Mouse (Mus musculus): Measurements from ENCODE around the gene E130311K13Rik. TPM values are rescaled to one million over a fixed set of nuclear protein-coding genes. Genes with fewer than 3 reads are reported as not detected.

The E130311K13Rik gene
- polyA plus RNA-seq, 1 experiment from 2014 or later = 25.0 TPM

GRCm38 (mm10) chr3:63896303-63896702, 33.0 kb downstream of the E130311K13Rik start:
- CTCF ChIA-PET = interaction anchor here (0.8 to 1.9 kb wide), 5 partner anchors 8 to 27 kb away, joined by 3 to 4 read pairs (median 4); no protein-coding TSS in a partner anchor
- no peak for TF ChIP-seq CTCF (IDR thresholded peaks at IDR 0.05)
- no peak for DNase-seq (ENCODE audit: low read depth, low spot score)
- in situ Hi-C loops (cut with MboI; ENCODE audit: low pct_unique_long_range_greater_than_20kb) = loop anchor here (25.0 kb wide), 1 partner anchor 584 kb away; no protein-coding TSS in a partner anchor
- ATAC-seq = no peak
- no peaks in the 10 kb centered on the region for H3K27me3 ChIP-seq
- POLR2A ChIA-PET = interaction anchor here (0.6 kb wide), 1 partner anchor 34 kb away, joined by 4 read pairs; no protein-coding TSS in a partner anchor

DNA sequence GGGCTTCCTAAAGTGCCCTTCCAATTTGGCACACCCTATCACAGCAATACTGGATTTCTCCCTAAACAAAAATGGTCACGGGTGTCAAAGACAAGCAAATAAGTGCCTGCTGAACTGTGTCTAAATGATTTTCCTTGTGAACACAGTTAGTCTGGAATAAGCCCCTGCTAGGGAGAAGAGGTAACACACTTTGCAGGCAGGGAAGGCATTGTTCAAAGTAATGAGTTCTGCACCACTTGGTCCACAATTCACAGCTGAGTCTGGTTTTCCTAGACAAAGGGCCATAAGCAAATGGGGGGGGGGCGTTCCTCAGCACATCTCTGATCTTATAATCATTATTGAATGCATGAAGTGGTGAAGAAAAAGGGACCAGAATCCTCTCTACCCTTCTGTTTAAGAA, 33.5 kb downstream of the E130311K13Rik start:
- ATAC-seq (no peak), DNase-seq (ENCODE audit: low read depth, low spot score) (no peak)
- in situ Hi-C loops (cut with MboI; ENCODE audit: low pct_unique_long_range_greater_than_20kb) = loop anchor here (25.0 kb wide), 1 partner anchor 583 kb away; no protein-coding TSS in a partner anchor
- ChIA-PET CTCF (interaction anchor here (0.8 to 1.9 kb wide), 5 partner anchors 8 to 27 kb away, joined by 3 to 4 read pairs (median 4); no protein-coding TSS in a partner anchor), POLR2A (interaction anchor here (0.6 kb wide), 1 partner anchor 35 kb away, joined by 4 read pairs; no protein-coding TSS in a partner anchor)
- no peak for TF ChIP-seq CTCF (IDR thresholded peaks at IDR 0.05)
- no peaks in the 10 kb centered on the region for H3K27me3 ChIP-seq

- DNase-seq (ENCODE audit: low read depth, low spot score) = peak; percentile 77
These were observed 35.6 kb downstream of the E130311K13Rik start for GRCm38 (mm10) chr3:63893677-63894076.

GRCm38 (mm10) chr3:63892154-63892553, 37.1 kb downstream of the E130311K13Rik start:
- DNase-seq (ENCODE audit: low read depth, low spot score) (no peak), ATAC-seq (no peak)
- TF ChIP-seq CTCF (IDR thresholded peaks at IDR 0.05) = no peak
- in situ Hi-C loops (cut with MboI; ENCODE audit: low pct_unique_long_range_greater_than_20kb) = loop anchor here (25.0 kb wide), 1 partner anchor 580 kb away; no protein-coding TSS in a partner anchor
- CTCF ChIA-PET = interaction anchor here (0.8 to 4.1 kb wide), 7 partner anchors 8 to 296 kb away, joined by 3 to 27 read pairs (median 3); no protein-coding TSS in a partner anchor
- POLR2A ChIA-PET = interaction anchor here (0.7 to 1.3 kb wide), 3 partner anchors 12 to 172 kb away, joined by 3 to 5 read pairs (median 4); no protein-coding TSS in a partner anchor
- H3K27me3 ChIP-seq = no peaks in the 10 kb centered on the region

More at GRCm38 (mm10) chr3:63893677-63894076, 35.6 kb downstream of the E130311K13Rik start:
- peak; percentile 83 for ATAC-seq
- CTCF ChIA-PET = interaction anchor here (0.8 to 4.1 kb wide), 5 partner anchors 15 to 1369 kb away, joined by 3 to 27 read pairs (median 8); no protein-coding TSS in a partner anchor
- in situ Hi-C loops (cut with MboI; ENCODE audit: low pct_unique_long_range_greater_than_20kb) = loop anchor here (25.0 kb wide), 1 partner anchor 581 kb away; no protein-coding TSS in a partner anchor
- POLR2A ChIA-PET = interaction anchor here (0.6 kb wide), 1 partner anchor 66 kb away, joined by 5 read pairs; no protein-coding TSS in a partner anchor
- H3K27me3 ChIP-seq = no peaks in the 10 kb centered on the region
- no peak for TF ChIP-seq CTCF (IDR thresholded peaks at IDR 0.05)

DNA sequence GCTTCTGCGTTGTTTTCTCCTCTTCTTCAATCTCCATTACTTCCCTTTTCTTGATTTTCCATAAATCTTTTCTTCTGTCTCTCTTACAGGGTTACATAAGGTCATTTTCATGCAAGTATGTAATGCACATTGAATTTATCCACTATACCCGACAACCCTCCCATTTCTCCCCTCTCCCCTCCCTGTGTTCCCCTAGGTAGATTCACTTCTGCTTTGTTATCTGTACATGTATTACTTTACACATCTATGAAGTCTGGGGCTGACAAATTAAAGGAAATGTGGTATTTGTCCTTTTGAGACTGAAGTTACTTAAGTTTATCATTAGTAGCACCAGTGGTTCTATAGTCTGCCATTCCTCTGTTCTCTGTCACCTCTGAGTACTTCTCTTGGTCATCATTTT, 48.2 kb downstream of the E130311K13Rik start:
- ATAC-seq (no peak), DNase-seq (ENCODE audit: low read depth, low spot score) (no peak)
- POLR2A ChIA-PET = no interaction called here
- no peaks in the 10 kb centered on the region for H3K27me3 ChIP-seq
- CTCF ChIA-PET = interaction anchor here (1.2 to 5.0 kb wide), 3 partner anchors 10 to 12 kb away, joined by 3 to 27 read pairs (median 3); no protein-coding TSS in a partner anchor
- TF ChIP-seq CTCF (IDR thresholded peaks at IDR 0.05) = no peak
- in situ Hi-C loops (cut with MboI; ENCODE audit: low pct_unique_long_range_greater_than_20kb) = loop anchor here (25.0 kb wide), 1 partner anchor 569 kb away; no protein-coding TSS in a partner anchor

GRCm38 (mm10) chr3:63878995-63879666, 50.1 kb downstream of the E130311K13Rik start:
- no peak for TF ChIP-seq CTCF (IDR thresholded peaks at IDR 0.05)
- ChIA-PET CTCF (interaction anchor here (0.6 to 5.0 kb wide), 8 partner anchors 10 to 324 kb away, joined by 3 to 27 read pairs (median 4); no protein-coding TSS in a partner anchor), POLR2A (interaction anchor here (0.5 to 0.6 kb wide), 2 partner anchors 13 to 48 kb away, joined by 3 to 4 read pairs; no protein-coding TSS in a partner anchor)
- no peak for ATAC-seq
- H3K27me3 ChIP-seq = no peaks in the 10 kb centered on the region
- DNase-seq (ENCODE audit: low read depth, low spot score) = no peak
- in situ Hi-C loops (cut with MboI; ENCODE audit: low pct_unique_long_range_greater_than_20kb) = loop anchor here (25.0 kb wide), 1 partner anchor 567 kb away; no protein-coding TSS in a partner anchor

GRCm38 (mm10) chr3:63872818-63873217, 56.5 kb downstream of the E130311K13Rik start:
- no peaks in the 10 kb centered on the region for H3K27me3 ChIP-seq
- POLR2A ChIA-PET = no interaction called here
- no peak for ATAC-seq
- no peak for DNase-seq (ENCODE audit: low read depth, low spot score)
- no peak for TF ChIP-seq CTCF (IDR thresholded peaks at IDR 0.05)
- in situ Hi-C loops (cut with MboI; ENCODE audit: low pct_unique_long_range_greater_than_20kb) = loop anchor here (25.0 kb wide), 2 partner anchors 914 to 1336 kb away; no protein-coding TSS in a partner anchor
- CTCF ChIA-PET = interaction anchor here (1.3 kb wide), 1 partner anchor 310 kb away, joined by 3 read pairs; no protein-coding TSS in a partner anchor

- no peak for TF ChIP-seq CTCF (IDR thresholded peaks at IDR 0.05)
- DNase-seq (ENCODE audit: low read depth, low spot score) (no peak), ATAC-seq (no peak)
- CTCF ChIA-PET = interaction anchor here (0.7 to 3.6 kb wide), 8 partner anchors 10 to 316 kb away, joined by 3 to 36 read pairs (median 4); partner anchors contain the start of gene E130311K13Rik
- POLR2A ChIA-PET = interaction anchor here (0.7 to 1.3 kb wide), 2 partner anchors 24 to 628 kb away, joined by 3 read pairs; no protein-coding TSS in a partner anchor
- in situ Hi-C loops (cut with MboI; ENCODE audit: low pct_unique_long_range_greater_than_20kb) = loop anchor here (25.0 kb wide), 2 partner anchors 916 to 1334 kb away; no protein-coding TSS in a partner anchor
- no peaks in the 10 kb centered on the region for H3K27me3 ChIP-seq
These were observed 58.0 kb downstream of the E130311K13Rik start for GRCm38 (mm10) chr3:63871249-63871648.

DNA sequence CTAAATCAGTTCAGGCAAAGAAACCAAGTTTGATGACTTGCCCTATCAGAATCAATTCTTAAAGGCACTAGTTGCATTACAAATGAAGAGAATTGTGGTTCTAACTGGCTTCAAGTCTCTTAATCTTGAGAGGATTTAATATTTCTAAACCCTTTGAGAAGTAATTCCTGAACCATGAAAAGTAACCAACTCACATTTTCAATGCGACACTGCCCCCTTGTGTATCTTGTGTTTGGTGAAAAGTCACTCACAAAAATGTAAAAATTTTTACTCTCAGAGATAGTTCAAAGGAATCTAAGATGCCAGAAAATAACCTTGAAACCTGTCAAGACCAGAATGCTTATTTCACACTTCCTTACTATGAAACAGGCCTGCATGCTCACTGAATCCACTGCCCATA, 61.0 kb downstream of the E130311K13Rik start:
- ChIA-PET CTCF (interaction anchor here (0.9 to 3.6 kb wide), 8 partner anchors 10 to 570 kb away, joined by 4 to 36 read pairs (median 4); no protein-coding TSS in a partner anchor), POLR2A (interaction anchor here (0.5 kb wide), 1 partner anchor 109 kb away, joined by 3 read pairs; no protein-coding TSS in a partner anchor)
- no peaks in the 10 kb centered on the region for H3K27me3 ChIP-seq
- DNase-seq (ENCODE audit: low read depth, low spot score) (peak; percentile 27), ATAC-seq (peak; percentile 62)
- in situ Hi-C loops (cut with MboI; ENCODE audit: low pct_unique_long_range_greater_than_20kb) = loop anchor here (10.0 to 25.0 kb wide), 3 partner anchors 919 to 1331 kb away; no protein-coding TSS in a partner anchor
- peak; percentile 75 for TF ChIP-seq CTCF (IDR thresholded peaks at IDR 0.05)

Measured in Patski (cell line).